Mouse (Mus musculus) small intestine, adult 2 months (tissue): ENCODE results near the gene Rab1b. TPM values are rescaled to one million over a fixed set of nuclear protein-coding genes. Genes with fewer than 3 reads are reported as not detected.
"Not testable (repeated sequence)": the region's sequence is repeated elsewhere in the genome, so short reads cannot be mapped to it uniquely, and the experiment has no call there.

Experiments used
- H3K27ac ChIP-seq: fragments of 200-500 bp; 2 replicates; pipeline ENCODE4 v1.5.1; 2012; ENCODE audit warnings: low read depth, low read length, control low read depth, inconsistent platforms; ENCODE audit not compliant: insufficient read depth
- H3K27me3 ChIP-seq: fragments of 200-500 bp; 2 replicates; pipeline ENCODE4 v1.6.1; 2012; ENCODE audit warnings: mild to moderate bottlenecking, moderate library complexity, low read length, inconsistent platforms; ENCODE audit not compliant: control insufficient read depth, insufficient read depth
- H3K36me3 ChIP-seq: fragments of 200-500 bp; 2 replicates; pipeline ENCODE4 v1.6.1; 2012; ENCODE audit warnings: mild to moderate bottlenecking, low read length, control low read depth, inconsistent platforms; ENCODE audit not compliant: control insufficient read depth, insufficient read depth
- H3K4me1 ChIP-seq: fragments of 200-500 bp; 2 replicates; pipeline ENCODE4 v1.6.1; 2012; ENCODE audit warnings: low read length, inconsistent platforms, mixed read lengths; ENCODE audit not compliant: control insufficient read depth, insufficient read depth, insufficient read length
- H3K4me3 ChIP-seq: fragments of 200-500 bp; 2 replicates; pipeline ENCODE4 v1.5.1; 2012; ENCODE audit warnings: low read depth, mild to moderate bottlenecking, control low read depth, inconsistent platforms, low read length, moderate library complexity
- CTCF ChIP-seq: fragments of 200-500 bp; IDR thresholded peaks from 2 replicates; pipeline ENCODE4 v1.5.1; 2012; ENCODE audit warnings: low read depth, mild to moderate bottlenecking, control low read depth, inconsistent platforms, low read length, moderate library complexity, mixed read lengths; ENCODE audit not compliant: insufficient replicate concordance, insufficient read length; ENCODE audit errors: extremely low read depth
- POLR2A ChIP-seq: fragments of 200-500 bp; IDR thresholded peaks from 2 replicates; pipeline ENCODE4 v1.6.1; 2012; ENCODE audit warnings: low read depth, mild to moderate bottlenecking, control low read depth, inconsistent platforms, low read length, moderate library complexity
- WGBS: fragments of 180-500 bp; shearing (Covaris S2); methylation state at CpG from one replicate; pipeline ENCODE4 v1.1.7; 2018; 5-methylcytosine and 5-hydroxymethylcytosine counted together
- polyA plus RNA-seq: library from polyadenylated mRNA; depleted of rRNA; stranded (reverse); fragments of >200 nt; gene quantifications from 2 replicates; pipeline ENCODE4 v1.2.3, GENCODE M21; 2012

The Rab1b gene
- polyA plus RNA-seq, 1 experiment: 243 TPM

GRCm38 (mm10) chr19:5092083-5092482, 14.8 kb downstream of the Rab1b start:
- Histone ChIP-seq H3K27ac (no peak overlapping the region), H3K27me3 (no peaks in the 10 kb centered on the region), H3K4me1 (peaks cover 12% of the 10 kb centered on the region), H3K36me3 (peaks cover 19% of the 10 kb centered on the region), H3K4me3 (no peak overlapping the region)
- TF ChIP-seq CTCF: no peak
- TF ChIP-seq POLR2A: no peak
- WGBS: 95% methylated on average over 10 of the region's 10 CpGs

GRCm38 (mm10) chr19:5089324-5089723, 17.5 kb downstream of the Rab1b start:
- no peak overlapping the region for H3K27ac ChIP-seq
- H3K4me1 ChIP-seq: peaks cover 22% of the 10 kb centered on the region
- TF ChIP-seq POLR2A (no peak), CTCF (no peak)
- peak overlapping the region; percentile 79 for H3K4me3 ChIP-seq
- peaks cover 9% of the 10 kb centered on the region for H3K27me3 ChIP-seq
- 91% methylated on average over 4 of the region's 4 CpGs for WGBS
- peaks cover 19% of the 10 kb centered on the region for H3K36me3 ChIP-seq

- Histone ChIP-seq H3K36me3 (peaks cover 19% of the 10 kb centered on the region), H3K4me1 (peaks cover 22% of the 10 kb centered on the region), H3K27me3 (peaks cover 12% of the 10 kb centered on the region), H3K27ac (peak within 1 kb of the TSS; percentile 84), H3K4me3 (peak within 1 kb of the TSS; percentile 79)
- under 1% methylated on average over 58 of the region's 58 CpGs for WGBS
- peak; percentile 34; the same call in 1 of the 2 replicates for TF ChIP-seq CTCF
- TF ChIP-seq POLR2A: peak; percentile 66
Measured at GRCm38 (mm10) chr19:5087884-5088728, 18.8 kb downstream of the Rab1b start, which contains the start of gene Yif1a. Gene Yif1a, plus strand, starts transcription at chr19:5088538.

GRCm38 (mm10) chr19:5086533-5086932, 20.3 kb downstream of the Rab1b start:
- peaks cover 22% of the 10 kb centered on the region for H3K27me3 ChIP-seq

GRCm38 (mm10) chr19:5085145-5085863, 21.6 kb downstream of the Rab1b start, which contains the start of gene Tmem151a:
Gene Tmem151a, minus strand, starts transcription at chr19:5085531.
- H3K27me3 ChIP-seq: peaks cover 34% of the 10 kb centered on the region
- no peak within 1 kb of the TSS for H3K27ac ChIP-seq

More at GRCm38 (mm10) chr19:5086533-5086932, 20.3 kb downstream of the Rab1b start:
- Histone ChIP-seq H3K36me3 (peaks cover 11% of the 10 kb centered on the region; the same call in 1 of the 2 replicates), H3K4me1 (peaks cover 22% of the 10 kb centered on the region)
- H3K4me3 ChIP-seq, H3K27ac ChIP-seq: not testable (repeated sequence)
- WGBS: 61% methylated on average over 4 of the region's 4 CpGs

GRCm38 (mm10) chr19:5084834-5085144, 22.1 kb downstream of the Rab1b start:
- WGBS: 6% methylated on average over 15 of the region's 15 CpGs
- H3K27me3 ChIP-seq: peaks cover 34% of the 10 kb centered on the region

More at GRCm38 (mm10) chr19:5085145-5085863, 21.6 kb downstream of the Rab1b start, which contains the start of gene Tmem151a:
- peaks cover 3% of the 10 kb centered on the region; the same call in 1 of the 2 replicates for H3K36me3 ChIP-seq
- peaks cover 22% of the 10 kb centered on the region for H3K4me1 ChIP-seq
- peak within 1 kb of the TSS; percentile 68 for H3K4me3 ChIP-seq
- TF ChIP-seq POLR2A (no peak), CTCF (no peak)
- WGBS: under 1% methylated on average over 68 of the region's 69 CpGs

More at GRCm38 (mm10) chr19:5084834-5085144, 22.1 kb downstream of the Rab1b start:
- TF ChIP-seq CTCF (no peak), POLR2A (no peak)
- no peak overlapping the region for H3K27ac ChIP-seq
- peaks cover 22% of the 10 kb centered on the region for H3K4me1 ChIP-seq
- peak overlapping the region; percentile 68 for H3K4me3 ChIP-seq
- 0 out of 2 replicates have a peak, but pooled peaks cover 1% of the 10 kb centered on the region for H3K36me3 ChIP-seq
